Mouse (Mus musculus) embryonic facial prominence, embryonic 10.5 days (tissue): ENCODE results near the gene Vcl. TPM values are rescaled to one million over a fixed set of nuclear protein-coding genes. Genes with fewer than 3 reads are reported as not detected.

Experiments
- DNase-seq: peaks from one replicate; pipeline ENCODE4 v3.0.0-alpha.2; 2017; ENCODE audit warnings: low spot score
- H3K27ac ChIP-seq: fragments of 300-500 bp; sonication (generic); replicated peaks from 2 replicates; pipeline ENCODE4 v1.5.1; 2016; ENCODE audit warnings: mild to moderate bottlenecking
- H3K27me3 ChIP-seq: fragments of 300-500 bp; sonication (generic); replicated peaks from 2 replicates; pipeline ENCODE4 v1.6.1; 2016; ENCODE audit warnings: low read depth, mild to moderate bottlenecking; ENCODE audit not compliant: poor library complexity, severe bottlenecking
- H3K36me3 ChIP-seq: fragments of 300-500 bp; sonication (generic); replicated peaks from 2 replicates; pipeline ENCODE4 v1.6.1; 2016; ENCODE audit warnings: mild to moderate bottlenecking, moderate library complexity
- H3K4me1 ChIP-seq: fragments of 300-500 bp; sonication (generic); 2 replicates; pipeline ENCODE4 v1.6.1; 2016
- H3K4me3 ChIP-seq: fragments of 300-500 bp; sonication (generic); 2 replicates; pipeline ENCODE4 v1.5.1; 2016; ENCODE audit warnings: mild to moderate bottlenecking, moderate library complexity
- H3K9me3 ChIP-seq: fragments of 300-500 bp; sonication (generic); 2 replicates; pipeline ENCODE4 v1.6.1; 2016; ENCODE audit warnings: mild to moderate bottlenecking
- WGBS: fragments of 180-500 bp; shearing (Covaris S2); methylation state at CpG from one replicate; pipeline ENCODE4 v1.1.7; 2016; 5-methylcytosine and 5-hydroxymethylcytosine counted together
- polyA plus RNA-seq: library from polyadenylated mRNA; unstranded; fragments of >200 nt; fragmentation: Nextera tagmentation; extraction: Ambion mirVana; gene quantifications from 2 replicates; pipeline ENCODE4 v1.2.1, GENCODE M21; 2016

Vcl gene
- polyA plus RNA-seq, 1 experiment from 2014 or later, result 36.4 TPM

DNA sequence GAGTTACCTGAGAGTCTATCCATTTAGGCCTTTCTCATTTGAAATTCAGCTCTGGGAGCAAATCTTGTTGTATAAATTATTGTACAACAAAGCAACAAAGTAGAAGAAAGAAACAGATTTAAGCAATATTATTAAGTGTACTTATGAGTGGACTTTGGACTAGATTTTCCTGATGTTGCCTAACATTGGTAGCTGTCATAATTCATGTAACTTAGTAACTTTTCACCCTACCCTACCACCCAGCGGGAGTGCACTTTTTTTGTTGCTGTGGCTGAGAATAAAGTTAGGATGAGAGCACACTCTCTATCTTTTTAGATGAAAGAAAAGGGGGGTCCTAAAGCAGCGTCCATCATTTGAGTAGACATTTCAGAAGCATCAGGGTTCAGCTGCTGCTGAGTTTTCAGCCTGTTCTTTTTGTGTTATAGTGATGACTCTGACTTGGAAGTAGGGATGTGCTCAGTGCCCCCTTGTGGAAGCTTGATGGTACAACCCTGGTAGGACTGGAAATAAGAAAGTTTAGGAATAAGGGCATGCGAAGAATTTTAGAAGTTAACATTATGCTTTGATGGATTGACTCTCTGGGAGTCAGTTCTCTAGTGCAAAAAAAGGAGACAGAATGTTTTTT, 64.0 kb downstream of the Vcl start:
- no peaks in the 10 kb centered on the region for H3K4me1 ChIP-seq
- no peaks in the 10 kb centered on the region for H3K9me3 ChIP-seq

DNA sequence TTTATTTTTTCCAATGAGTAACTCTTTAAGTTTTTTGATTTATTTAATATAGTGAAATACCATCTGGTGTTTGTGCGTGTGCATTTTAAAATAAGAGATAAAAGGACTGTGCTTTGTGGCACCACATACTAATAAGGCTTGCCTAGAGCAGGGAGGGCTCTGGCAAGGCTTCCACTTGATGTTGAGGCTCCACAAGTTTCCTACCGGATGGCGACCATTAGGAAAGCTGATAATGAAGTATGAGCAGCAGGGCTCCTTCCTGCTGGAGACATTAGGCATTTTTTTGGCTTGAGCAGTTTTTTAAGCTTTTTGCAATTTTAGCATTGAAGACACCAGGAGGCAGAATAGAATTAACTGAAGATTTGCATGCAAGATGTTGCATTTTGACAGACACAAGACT, 65.3 kb downstream of the Vcl start:
- no peak overlapping the region for H3K27ac ChIP-seq
- WGBS, result 89% methylated on average over 3 of the region's 3 CpGs
- H3K9me3 ChIP-seq, result no peaks in the 10 kb centered on the region
- H3K36me3 ChIP-seq, result peaks cover 30% of the 10 kb centered on the region
- no peak for DNase-seq
- H3K27me3 ChIP-seq, result no peaks in the 10 kb centered on the region
- H3K4me3 ChIP-seq, result no peak overlapping the region
- H3K4me1 ChIP-seq, result no peaks in the 10 kb centered on the region

More for the DNA sequence above, 64.0 kb downstream of the Vcl start:
- no peak overlapping the region for H3K27ac ChIP-seq
- no peaks in the 10 kb centered on the region for H3K27me3 ChIP-seq
- H3K36me3 ChIP-seq, result peaks cover 30% of the 10 kb centered on the region
- 60% methylated on average over 3 of the region's 3 CpGs for WGBS
- peak; percentile 45 for DNase-seq
- no peak overlapping the region for H3K4me3 ChIP-seq

DNA sequence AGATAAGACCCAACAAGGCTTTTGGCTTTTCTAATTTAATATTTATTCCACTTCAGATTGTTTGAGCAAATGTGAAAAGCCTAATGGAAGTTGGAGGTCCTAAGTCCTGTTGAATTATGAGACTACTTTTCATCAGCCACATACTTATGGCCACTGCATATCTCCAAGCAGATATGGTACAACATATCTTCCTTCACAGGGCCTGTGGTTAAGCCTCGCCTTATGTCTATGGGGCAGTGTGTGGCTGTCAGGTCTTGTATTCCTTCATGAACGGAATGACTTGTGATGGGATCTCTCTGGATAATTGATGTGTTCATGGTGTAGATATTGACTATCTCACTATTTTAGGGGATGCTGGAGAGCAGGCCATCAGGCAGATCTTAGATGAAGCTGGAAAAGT, 66.3 kb downstream of the Vcl start:
- no peak overlapping the region for H3K27ac ChIP-seq
- H3K4me3 ChIP-seq, result no peak overlapping the region
- 86% methylated on average over 2 of the region's 2 CpGs for WGBS
- no peaks in the 10 kb centered on the region for H3K27me3 ChIP-seq
- no peak for DNase-seq
- H3K36me3 ChIP-seq, result peaks cover 29% of the 10 kb centered on the region
- no peaks in the 10 kb centered on the region for H3K9me3 ChIP-seq
- no peaks in the 10 kb centered on the region for H3K4me1 ChIP-seq

DNA sequence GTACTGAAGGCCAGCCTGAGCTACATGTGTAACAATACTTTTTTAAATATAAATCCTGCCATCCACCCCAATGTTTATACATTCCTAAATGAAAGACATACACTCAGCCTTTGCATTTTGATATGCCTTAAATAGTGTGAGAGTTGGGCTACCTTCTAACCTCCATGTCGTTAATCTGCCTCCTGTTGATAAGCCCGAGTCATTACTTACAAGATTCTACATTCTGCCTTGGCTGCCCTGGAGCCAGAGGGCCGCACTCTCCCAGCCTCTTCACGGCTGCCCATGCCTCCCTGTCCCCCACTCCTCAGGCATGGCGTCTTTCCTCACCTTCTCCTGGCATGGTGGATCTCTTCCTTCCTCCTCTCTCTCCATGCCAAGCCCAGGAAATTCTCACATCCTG, 67.2 kb downstream of the Vcl start:
- H3K27ac ChIP-seq, result no peak overlapping the region
- DNase-seq, result no peak
- H3K4me1 ChIP-seq, result no peaks in the 10 kb centered on the region
- H3K27me3 ChIP-seq, result no peaks in the 10 kb centered on the region
- no peaks in the 10 kb centered on the region for H3K9me3 ChIP-seq
- no peak overlapping the region for H3K4me3 ChIP-seq
- H3K36me3 ChIP-seq, result peaks cover 25% of the 10 kb centered on the region
- WGBS, result 71% methylated on average over 5 of the region's 5 CpGs

DNA sequence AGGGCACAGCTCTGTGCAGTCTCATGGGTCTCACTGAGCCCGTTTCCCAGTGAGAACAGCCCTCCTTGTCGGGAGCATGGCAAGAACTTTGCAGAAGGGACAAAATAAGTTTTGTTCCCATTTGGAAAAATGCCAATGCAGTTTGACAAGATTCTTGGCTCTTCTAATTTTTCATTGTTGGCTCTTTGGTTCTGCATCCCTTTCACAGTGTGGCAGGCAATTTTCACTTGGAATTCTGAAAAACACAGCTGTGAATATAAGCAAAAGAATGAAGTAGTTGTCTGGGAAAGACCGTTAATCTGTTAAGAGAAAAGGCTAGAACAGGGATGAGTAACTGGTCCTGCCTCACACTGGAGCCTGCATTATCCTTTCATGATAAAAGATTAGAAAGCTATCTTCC, 68.3 kb downstream of the Vcl start:
- Histone ChIP-seq H3K27me3 (no peaks in the 10 kb centered on the region), H3K27ac (no peak overlapping the region), H3K36me3 (peaks cover 24% of the 10 kb centered on the region), H3K4me1 (no peaks in the 10 kb centered on the region), H3K4me3 (no peak overlapping the region), H3K9me3 (no peaks in the 10 kb centered on the region)
- 79% methylated on average over 3 of the region's 3 CpGs for WGBS
- DNase-seq, result no peak

DNA sequence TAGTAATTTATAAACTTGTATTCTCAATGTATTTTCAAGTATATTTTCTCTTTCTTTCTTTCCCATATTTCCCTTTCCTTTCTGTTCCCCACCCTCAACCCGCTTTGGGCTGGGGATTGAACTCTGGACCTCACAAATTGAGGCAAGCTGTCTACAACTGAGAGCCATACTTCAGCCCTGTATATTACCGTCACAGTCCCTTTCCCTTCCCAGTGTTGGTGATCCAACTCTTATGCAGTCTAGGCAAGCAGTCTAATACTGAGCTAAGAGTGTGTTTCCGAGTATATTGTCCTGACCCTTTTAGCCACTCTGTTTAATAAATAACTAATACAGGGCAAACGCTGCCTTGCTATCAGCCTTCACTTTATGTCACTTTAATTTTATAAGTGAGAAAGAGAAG, 70.4 kb downstream of the Vcl start:
- Histone ChIP-seq H3K36me3 (peaks cover 35% of the 10 kb centered on the region), H3K9me3 (no peaks in the 10 kb centered on the region), H3K27me3 (no peaks in the 10 kb centered on the region), H3K4me1 (no peaks in the 10 kb centered on the region), H3K4me3 (no peak overlapping the region), H3K27ac (no peak overlapping the region)
- WGBS, result 73% methylated on average over 4 of the region's 4 CpGs
- DNase-seq, result no peak

DNA sequence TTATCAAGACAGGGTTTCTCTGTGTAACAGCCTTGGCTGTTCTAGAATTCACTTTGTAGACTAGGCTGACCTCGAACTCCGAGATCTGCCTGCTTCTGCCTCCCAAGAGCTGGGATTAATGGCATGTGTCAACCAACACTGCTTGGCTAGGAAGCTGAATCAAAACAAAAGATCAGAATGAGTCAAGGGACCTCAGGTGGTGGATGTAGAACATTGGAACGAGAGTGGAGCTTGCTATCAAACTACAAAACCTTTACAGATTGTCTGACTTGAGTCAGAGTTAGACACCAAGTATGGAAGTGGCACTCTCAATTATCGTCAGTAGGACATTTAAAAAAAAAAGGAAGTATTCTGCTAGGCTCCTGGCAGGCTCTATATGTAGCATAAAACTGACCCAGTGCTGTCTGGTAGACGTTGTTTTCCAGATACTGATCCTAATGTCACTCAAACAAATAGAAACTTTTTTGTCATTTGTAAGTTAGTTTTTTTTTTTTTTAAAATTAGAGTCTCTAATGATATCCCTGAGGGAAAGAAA, 84.7 kb downstream of the Vcl start:
- no peak overlapping the region for H3K27ac ChIP-seq
- H3K27me3 ChIP-seq, result no peaks in the 10 kb centered on the region
- no peak overlapping the region for H3K4me3 ChIP-seq
- no peak for DNase-seq
- H3K36me3 ChIP-seq, result peaks cover 57% of the 10 kb centered on the region
- H3K4me1 ChIP-seq, result peaks cover 3% of the 10 kb centered on the region
- no peaks in the 10 kb centered on the region for H3K9me3 ChIP-seq
- WGBS, result 82% methylated on average over 5 of the region's 5 CpGs

DNA sequence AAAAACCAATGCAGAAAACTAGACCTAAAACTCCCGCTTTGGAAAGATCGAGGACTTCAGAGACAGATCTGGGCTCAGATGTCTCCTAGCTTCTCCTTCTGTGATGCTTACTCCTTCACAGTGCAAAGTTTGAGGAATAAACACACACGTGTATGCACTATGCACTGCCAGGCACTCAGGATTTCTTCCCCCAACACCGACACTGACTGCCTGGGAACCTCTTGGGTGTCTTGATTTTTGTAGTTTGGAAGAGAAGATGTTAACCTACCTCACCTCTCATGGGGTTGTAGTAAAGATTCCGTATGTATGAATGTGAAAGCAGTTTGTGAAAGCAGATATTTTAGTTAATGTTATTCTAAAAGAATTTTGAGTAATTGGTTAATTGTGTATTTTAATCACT, 88.7 kb downstream of the Vcl start:
- Histone ChIP-seq H3K27me3 (no peaks in the 10 kb centered on the region), H3K27ac (no peak overlapping the region), H3K36me3 (peaks cover 78% of the 10 kb centered on the region), H3K9me3 (no peaks in the 10 kb centered on the region), H3K4me1 (no peaks in the 10 kb centered on the region), H3K4me3 (no peak overlapping the region)
- no peak for DNase-seq
- 91% methylated on average over 5 of the region's 5 CpGs for WGBS

DNA sequence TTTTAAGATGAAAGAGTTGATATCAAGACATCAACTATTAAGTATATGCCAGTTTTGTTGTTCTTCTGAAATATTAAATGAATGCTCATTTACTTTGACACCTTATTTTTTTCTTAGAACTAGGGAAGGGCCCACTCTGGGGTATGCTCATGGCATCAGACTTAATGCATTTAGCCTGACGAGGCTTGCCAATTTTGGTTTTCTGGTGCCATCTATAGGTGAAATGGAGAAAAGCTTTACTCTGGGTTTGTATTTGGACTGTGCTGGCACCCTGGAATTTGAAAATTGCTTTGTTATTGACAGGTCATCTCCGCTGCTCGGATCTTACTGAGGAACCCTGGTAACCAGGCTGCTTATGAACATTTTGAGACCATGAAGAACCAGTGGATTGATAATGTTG, 89.8 kb downstream of the Vcl start:
- Histone ChIP-seq H3K27me3 (no peaks in the 10 kb centered on the region), H3K4me1 (no peaks in the 10 kb centered on the region), H3K36me3 (peaks cover 80% of the 10 kb centered on the region), H3K9me3 (no peaks in the 10 kb centered on the region), H3K4me3 (no peak overlapping the region), H3K27ac (no peak overlapping the region)
- no peak for DNase-seq
- WGBS, result 49% methylated on average over 3 of the region's 3 CpGs

DNA sequence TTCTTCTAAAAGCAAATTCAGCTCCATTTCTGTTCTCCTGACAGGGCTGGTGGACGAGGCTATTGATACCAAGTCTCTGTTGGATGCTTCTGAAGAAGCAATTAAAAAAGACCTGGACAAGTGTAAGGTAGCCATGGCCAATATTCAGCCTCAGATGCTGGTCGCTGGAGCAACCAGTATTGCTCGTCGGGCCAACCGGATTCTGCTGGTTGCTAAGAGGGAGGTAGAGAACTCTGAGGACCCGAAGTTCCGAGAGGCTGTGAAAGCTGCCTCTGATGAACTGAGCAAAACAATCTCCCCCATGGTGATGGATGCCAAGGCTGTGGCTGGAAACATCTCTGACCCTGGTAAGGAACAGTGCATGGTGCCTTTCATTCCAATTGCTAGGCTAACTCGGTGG, 91.2 kb downstream of the Vcl start:
- DNase-seq, result no peak
- Histone ChIP-seq H3K27me3 (no peaks in the 10 kb centered on the region), H3K27ac (no peak overlapping the region), H3K4me3 (no peak overlapping the region), H3K9me3 (no peaks in the 10 kb centered on the region), H3K4me1 (no peaks in the 10 kb centered on the region), H3K36me3 (peaks cover 87% of the 10 kb centered on the region)
- 92% methylated on average over 8 of the region's 8 CpGs for WGBS

DNA sequence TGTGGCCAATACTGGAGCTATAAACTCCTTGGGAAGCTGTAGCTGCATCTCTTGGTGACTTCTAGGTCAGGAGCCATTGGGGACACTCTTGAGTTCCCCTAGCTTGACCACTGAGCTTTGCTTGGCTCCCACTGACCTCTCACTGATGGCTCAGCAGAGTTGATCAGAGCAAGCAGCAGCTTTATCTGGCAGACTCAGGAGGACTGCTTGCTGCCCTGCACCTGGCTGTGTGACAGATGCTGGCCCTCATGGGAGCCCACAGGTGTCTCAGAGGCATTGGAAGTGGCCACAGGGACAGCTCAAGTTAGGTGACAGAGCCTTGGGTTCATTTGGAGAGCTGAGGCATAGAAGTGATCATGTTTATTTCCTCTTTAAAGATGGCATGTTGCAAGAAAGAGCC, 98.3 kb downstream of the Vcl start:
- H3K27ac ChIP-seq, result no peak overlapping the region
- H3K4me3 ChIP-seq, result no peak overlapping the region
- H3K36me3 ChIP-seq, result peaks cover 91% of the 10 kb centered on the region
- no peaks in the 10 kb centered on the region for H3K9me3 ChIP-seq
- DNase-seq, result no peak
- H3K4me1 ChIP-seq, result peaks cover 13% of the 10 kb centered on the region
- no peaks in the 10 kb centered on the region for H3K27me3 ChIP-seq

DNA sequence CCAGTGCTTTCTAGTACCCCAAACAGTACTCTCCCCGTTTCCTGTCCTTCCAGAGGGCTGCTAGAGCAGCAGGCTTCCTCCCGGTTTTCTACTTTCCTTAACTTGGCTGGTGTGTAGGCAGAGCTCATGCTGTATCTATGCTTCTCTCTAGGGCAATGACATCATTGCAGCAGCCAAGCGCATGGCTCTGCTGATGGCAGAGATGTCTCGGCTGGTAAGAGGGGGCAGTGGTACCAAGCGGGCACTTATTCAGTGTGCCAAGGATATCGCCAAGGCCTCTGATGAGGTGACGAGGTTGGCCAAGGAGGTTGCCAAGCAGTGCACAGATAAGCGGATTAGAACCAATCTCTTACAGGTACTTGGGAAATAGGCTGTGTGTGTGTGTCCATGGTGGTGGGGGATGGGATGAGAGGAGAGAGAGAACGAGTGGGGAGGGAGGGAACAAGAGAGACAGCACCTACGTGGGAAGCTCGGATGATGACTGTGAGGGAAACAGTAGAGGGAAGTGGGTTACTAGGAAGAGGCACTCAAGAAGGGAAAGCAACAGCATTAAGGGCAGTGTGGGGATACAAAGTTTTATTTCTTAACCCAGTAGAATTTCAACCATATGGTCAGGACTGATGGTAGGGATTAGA, 99.9 kb downstream of the Vcl start:
- Histone ChIP-seq H3K4me3 (no peak overlapping the region), H3K9me3 (no peaks in the 10 kb centered on the region), H3K36me3 (peaks cover 82% of the 10 kb centered on the region), H3K4me1 (peaks cover 13% of the 10 kb centered on the region), H3K27ac (no peak overlapping the region), H3K27me3 (no peaks in the 10 kb centered on the region)
- no peak for DNase-seq
- 90% methylated on average over 11 of the region's 11 CpGs for WGBS

DNA sequence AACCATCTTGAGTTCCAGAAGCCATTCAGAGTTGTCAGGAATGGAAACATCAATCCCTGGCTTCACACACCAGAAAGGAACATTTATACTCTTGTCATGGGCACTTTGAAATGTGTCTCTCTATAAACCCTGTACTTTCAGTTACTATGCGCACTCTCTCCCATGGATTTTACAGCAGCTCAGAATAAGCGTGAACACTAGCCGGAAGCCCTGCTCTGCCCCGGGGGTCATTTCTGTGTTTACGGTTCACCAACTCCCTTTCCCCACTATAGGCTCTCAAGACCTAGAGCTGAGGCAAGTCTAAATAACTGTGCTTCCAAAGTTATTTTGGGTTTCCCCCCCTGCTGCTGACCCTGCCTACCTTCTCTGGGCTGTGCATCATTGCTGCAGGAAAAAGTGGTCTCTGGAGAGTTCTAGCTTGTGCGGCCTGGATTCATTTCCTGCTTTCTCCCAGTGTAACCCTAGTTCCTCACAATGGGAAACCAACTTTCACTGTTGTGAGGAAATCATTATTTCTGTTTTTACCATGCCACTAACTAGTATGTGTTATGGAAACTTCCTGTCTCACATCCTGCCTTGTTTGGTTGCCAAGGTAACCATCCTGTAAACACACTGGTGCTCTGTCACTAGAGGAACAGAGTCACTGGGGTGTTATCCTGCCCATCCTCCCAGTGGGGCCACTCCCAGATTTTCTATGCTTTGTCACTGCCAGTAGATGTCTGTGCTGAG, 102.7 kb downstream of the Vcl start:
- Histone ChIP-seq H3K4me3 (no peak overlapping the region), H3K27me3 (no peaks in the 10 kb centered on the region), H3K36me3 (peaks cover 77% of the 10 kb centered on the region), H3K4me1 (peaks cover 13% of the 10 kb centered on the region), H3K27ac (peak overlapping the region; percentile 48), H3K9me3 (no peaks in the 10 kb centered on the region)
- WGBS, result 41% methylated on average over 6 of the region's 6 CpGs
- DNase-seq, result peak; percentile 38
